Mouse (Mus musculus) midbrain, postnatal 0 days (tissue): Measurements from ENCODE around the gene Naa25. TPM values are rescaled to one million over a fixed set of nuclear protein-coding genes. Genes with fewer than 3 reads are reported as not detected.
"Not testable (repeated sequence)": the region's sequence is repeated elsewhere in the genome, so short reads cannot be mapped to it uniquely, and the experiment has no call there.

Experiments
- ATAC-seq: fragments of 200-750 bp; cut with Nextera tagmentation; 2 replicates; pipeline ENCODE4 v1.8.0; 2017; ENCODE audit warnings: moderate number of reproducible peaks, mild to moderate bottlenecking, moderate TSS enrichment, moderate library complexity; ENCODE audit not compliant: low FRiP score
- DNase-seq: peaks from one replicate; pipeline ENCODE4 v3.0.0-alpha.2; 2015; ENCODE audit warnings: low spot score
- H3K27ac ChIP-seq: fragments of 300-500 bp; sonication (generic); 2 replicates; pipeline ENCODE4 v1.5.1; 2014; ENCODE audit warnings: low read depth, mild to moderate bottlenecking, low read length, mixed read lengths
- H3K27me3 ChIP-seq: fragments of 300-500 bp; sonication (generic); 2 replicates; pipeline ENCODE4 v1.6.1; 2014; ENCODE audit warnings: low read length, control low read depth, mixed read lengths; ENCODE audit not compliant: insufficient read depth
- H3K36me3 ChIP-seq: fragments of 300-500 bp; sonication (generic); 2 replicates; pipeline ENCODE4 v1.6.1; 2014; ENCODE audit warnings: low read length, control low read depth, mixed read lengths; ENCODE audit not compliant: insufficient read depth
- H3K4me1 ChIP-seq: fragments of 300-500 bp; sonication (generic); 2 replicates; pipeline ENCODE4 v1.6.1; 2014; ENCODE audit warnings: mild to moderate bottlenecking, control low read depth, antibody characterized with exemption, low read length, mixed read lengths; ENCODE audit not compliant: insufficient read depth
- H3K4me2 ChIP-seq: fragments of 300-500 bp; sonication (generic); 2 replicates; pipeline ENCODE4 v1.6.1; 2014; ENCODE audit warnings: low read depth, mild to moderate bottlenecking, low read length, mixed read lengths; ENCODE audit not compliant: poor library complexity, severe bottlenecking
- H3K4me3 ChIP-seq: fragments of 300-500 bp; sonication (generic); 2 replicates; pipeline ENCODE4 v1.5.1; 2014; ENCODE audit warnings: low read depth, mild to moderate bottlenecking, low read length, moderate library complexity
- H3K9ac ChIP-seq: fragments of 300-500 bp; sonication (generic); replicated peaks from 2 replicates; pipeline ENCODE4 v1.6.1; 2014; ENCODE audit warnings: mild to moderate bottlenecking, low read length, moderate library complexity, mixed read lengths; ENCODE audit not compliant: poor library complexity, severe bottlenecking
- H3K9me3 ChIP-seq: fragments of 300-500 bp; sonication (generic); 2 replicates; pipeline ENCODE4 v1.6.1; 2016; ENCODE audit warnings: low read length, control low read depth
- CTCF ChIP-seq: IDR thresholded peaks from 2 replicates; pipeline ENCODE4 v1.5.1; 2016; ENCODE audit warnings: antibody characterized with exemption, mild to moderate bottlenecking
- WGBS: fragments of 180-500 bp; shearing (Covaris S2); extraction: QIAGEN DNeasy Blood & Tissue Kit; methylation state at CpG from one replicate; pipeline ENCODE4 v1.1.7; 2014; 5-methylcytosine and 5-hydroxymethylcytosine counted together
- polyA plus RNA-seq: library from polyadenylated mRNA; unstranded; fragments of >200 nt; fragmentation: Nextera tagmentation; extraction: Ambion mirVana; gene quantifications from 2 replicates; pipeline ENCODE4 v1.2.1, GENCODE M21; 2015
- total RNA-seq: library from RNA; depleted of rRNA; stranded (reverse); fragments of >200 nt; gene quantifications from 2 replicates; pipeline ENCODE4 v1.2.3, GENCODE M21; 2014

The Naa25 gene
- total and polyA plus RNA-seq, 2 experiments from 2014 or later = 37.8 to 45.1 TPM

DNA sequence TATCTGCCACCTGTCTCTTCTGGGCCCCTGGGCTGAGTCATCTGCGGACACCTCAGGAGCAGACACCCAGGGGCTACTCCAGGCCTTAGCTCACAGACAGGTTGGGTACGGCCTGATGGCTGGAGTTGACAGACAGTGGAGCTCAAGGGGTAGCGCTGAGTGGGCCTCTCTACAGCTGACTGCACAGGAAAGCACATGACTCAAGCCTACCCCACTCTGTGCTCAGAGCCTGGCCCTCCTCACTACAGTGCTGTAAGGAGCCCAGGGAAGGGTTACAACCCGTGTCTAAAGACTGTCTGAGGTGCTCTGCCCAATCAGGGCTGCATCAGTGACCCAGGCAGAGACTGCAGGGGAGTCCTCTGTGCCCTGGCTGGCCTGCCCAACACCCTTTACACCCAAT, 30.5 kb upstream of the Naa25 start:
- 84% methylated on average over 4 of the region's 4 CpGs for WGBS
- Histone ChIP-seq H3K9me3 (no peaks in the 10 kb centered on the region), H3K27ac (no peak overlapping the region), H3K27me3 (no peaks in the 10 kb centered on the region), H3K36me3 (peaks cover 81% of the 10 kb centered on the region), H3K4me1 (no peaks in the 10 kb centered on the region), H3K9ac (no peak overlapping the region), H3K4me2 (no peak overlapping the region), H3K4me3 (no peak overlapping the region)
- DNase-seq (no peak), ATAC-seq (no peak)
- TF ChIP-seq CTCF = no peak

DNA sequence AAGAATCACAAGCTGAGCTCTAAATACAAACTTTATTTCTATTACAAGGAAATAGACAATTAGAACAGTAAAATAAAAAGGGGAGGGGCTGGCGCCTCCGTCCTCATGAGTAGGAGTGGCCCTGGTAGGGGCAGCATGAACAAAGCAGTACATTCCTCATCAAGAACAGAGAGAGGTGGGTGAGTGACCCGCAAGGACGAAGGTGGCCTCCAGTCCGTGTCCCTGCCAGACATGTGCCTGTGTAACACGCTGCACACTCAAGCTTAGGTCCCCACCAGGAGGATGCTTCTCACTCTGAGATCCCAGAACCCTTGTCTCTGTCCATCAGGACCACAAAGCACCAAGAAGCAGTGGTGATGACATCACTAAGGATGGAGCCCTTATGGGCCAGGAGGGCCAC, 26.0 kb upstream of the Naa25 start:
- no peaks in the 10 kb centered on the region for H3K4me1 ChIP-seq
- no peaks in the 10 kb centered on the region for H3K9me3 ChIP-seq
- no peaks in the 10 kb centered on the region for H3K27me3 ChIP-seq
- no peak for TF ChIP-seq CTCF
- H3K27ac ChIP-seq = no peak overlapping the region
- H3K9ac ChIP-seq = no peak overlapping the region
- WGBS = 93% methylated on average over 6 of the region's 6 CpGs
- DNase-seq = no peak
- peaks cover 73% of the 10 kb centered on the region for H3K36me3 ChIP-seq
- H3K4me2 ChIP-seq = no peak overlapping the region
- ATAC-seq = no peak
- H3K4me3 ChIP-seq = no peak overlapping the region

DNA sequence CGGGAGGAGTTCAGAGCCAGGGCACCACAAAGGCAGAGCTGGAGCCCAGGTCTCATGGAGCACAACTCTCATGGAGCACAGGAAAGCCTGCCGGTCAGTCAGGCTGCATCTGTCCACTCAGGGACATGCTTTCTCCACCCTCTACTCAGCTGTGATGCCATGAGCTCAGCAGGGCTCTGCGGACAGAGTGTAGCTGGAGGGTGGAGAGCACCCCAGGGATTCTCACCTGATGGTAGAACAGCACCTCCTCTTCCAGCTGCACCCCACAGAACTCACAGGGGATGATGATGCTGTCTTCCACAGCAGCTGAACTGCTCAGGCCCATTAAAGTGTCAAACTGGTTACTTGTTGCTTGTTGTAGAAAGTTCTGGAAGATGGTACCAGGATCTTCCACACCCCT, 22.9 kb upstream of the Naa25 start:
- no peaks in the 10 kb centered on the region for H3K9me3 ChIP-seq
- H3K4me3 ChIP-seq = no peak overlapping the region
- DNase-seq (no peak), ATAC-seq (no peak)
- peaks cover 73% of the 10 kb centered on the region for H3K36me3 ChIP-seq
- H3K27me3 ChIP-seq = no peaks in the 10 kb centered on the region
- no peak overlapping the region for H3K9ac ChIP-seq
- 85% methylated on average over 3 of the region's 3 CpGs for WGBS
- no peak for TF ChIP-seq CTCF
- H3K4me2 ChIP-seq = no peak overlapping the region
- H3K4me1 ChIP-seq = no peaks in the 10 kb centered on the region
- no peak overlapping the region for H3K27ac ChIP-seq

DNA sequence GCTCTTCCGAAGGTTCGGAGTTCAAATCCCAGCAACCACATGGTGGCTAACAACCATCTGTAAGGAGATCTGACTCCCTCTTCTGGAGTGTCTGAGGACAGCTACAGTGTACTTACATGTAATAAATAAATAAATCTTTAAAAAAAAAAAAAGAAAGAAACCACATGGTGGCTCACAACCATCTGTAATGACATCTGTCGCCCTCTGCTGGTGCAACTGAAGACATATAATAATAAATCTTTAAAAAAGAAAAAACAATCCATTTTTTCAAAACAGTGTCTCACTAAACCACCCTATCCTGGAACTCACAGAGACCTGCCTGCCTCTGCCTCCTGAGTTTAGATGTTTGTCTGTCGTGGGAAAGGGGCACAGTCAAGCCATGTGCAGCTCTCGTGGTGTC, 20.8 kb upstream of the Naa25 start:
- 78% methylated on average over 5 of the region's 5 CpGs for WGBS
- not testable (repeated sequence) for H3K4me2 ChIP-seq, ATAC-seq, H3K4me3 ChIP-seq, H3K27me3 ChIP-seq, H3K9ac ChIP-seq, H3K4me1 ChIP-seq, H3K27ac ChIP-seq, H3K9me3 ChIP-seq
- DNase-seq = peak; percentile 64
- peaks cover 69% of the 10 kb centered on the region for H3K36me3 ChIP-seq
- TF ChIP-seq CTCF = peak; percentile 71

DNA sequence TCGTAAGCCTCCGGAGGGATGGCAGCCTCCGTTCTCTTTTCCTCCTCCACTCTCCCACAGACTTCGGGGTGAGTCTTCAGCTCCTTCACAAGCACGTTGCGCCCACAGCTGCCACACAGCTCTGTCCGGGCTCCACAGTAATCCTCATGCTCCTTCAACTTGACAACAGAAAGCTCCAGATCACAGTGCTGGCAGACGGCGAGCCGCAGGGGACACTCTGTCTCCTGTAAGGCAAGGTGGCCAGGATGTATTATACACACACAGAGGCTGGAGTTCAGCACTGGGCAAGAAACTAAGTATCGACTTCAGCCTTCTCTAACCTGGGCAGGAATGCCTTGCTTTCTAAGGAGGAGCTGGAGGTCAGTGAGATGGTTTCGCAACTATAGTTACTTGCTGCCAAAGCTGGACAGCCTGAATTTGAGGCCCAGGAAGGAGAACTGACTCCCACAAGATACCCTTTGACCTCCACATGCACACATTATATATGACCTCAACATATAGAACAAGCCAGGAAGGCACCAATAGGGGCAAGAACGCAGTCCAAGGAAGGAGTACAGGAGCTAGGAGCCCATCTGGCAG, 19.0 kb upstream of the Naa25 start:
- H3K4me3 ChIP-seq = no peak overlapping the region
- ATAC-seq (no peak), DNase-seq (no peak)
- no peak overlapping the region for H3K9ac ChIP-seq
- 93% methylated on average over 13 of the region's 13 CpGs for WGBS
- no peaks in the 10 kb centered on the region for H3K9me3 ChIP-seq
- H3K4me1 ChIP-seq = no peaks in the 10 kb centered on the region
- TF ChIP-seq CTCF = no peak
- no peaks in the 10 kb centered on the region for H3K27me3 ChIP-seq
- H3K27ac ChIP-seq = no peak overlapping the region
- H3K36me3 ChIP-seq = peaks cover 57% of the 10 kb centered on the region
- H3K4me2 ChIP-seq = no peak overlapping the region

DNA sequence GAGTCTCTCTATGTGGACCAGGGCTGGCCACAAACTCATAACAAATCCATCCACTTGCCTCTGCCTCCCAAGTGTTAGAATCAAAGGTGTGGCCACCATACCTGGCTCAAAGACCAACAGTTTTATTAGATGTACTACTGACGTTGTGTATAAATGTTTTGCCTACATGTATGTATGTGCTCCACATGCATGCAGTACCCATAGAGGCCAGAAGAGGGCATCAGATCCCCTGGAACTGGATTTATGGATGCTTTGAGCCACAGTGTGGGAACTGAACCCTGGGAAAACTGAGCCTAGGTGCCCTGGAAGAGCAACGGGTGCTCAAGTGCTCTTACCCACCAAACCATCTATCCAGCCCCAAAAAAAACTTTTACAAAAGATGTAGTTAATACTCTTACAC, 17.0 kb upstream of the Naa25 start:
- 96% methylated on average over 2 of the region's 2 CpGs for WGBS
- ATAC-seq = no peak
- Histone ChIP-seq H3K9me3 (no peaks in the 10 kb centered on the region), H3K27ac (no peak overlapping the region), H3K36me3 (peaks cover 41% of the 10 kb centered on the region), H3K4me3 (no peak overlapping the region), H3K9ac (no peak overlapping the region), H3K27me3 (no peaks in the 10 kb centered on the region), H3K4me2 (no peak overlapping the region), H3K4me1 (no peaks in the 10 kb centered on the region)
- peak; percentile 70 for TF ChIP-seq CTCF
- no peak for DNase-seq
